25 mouse cellular contexts compared by ENCODE assay signal in the genomic region with DNA sequence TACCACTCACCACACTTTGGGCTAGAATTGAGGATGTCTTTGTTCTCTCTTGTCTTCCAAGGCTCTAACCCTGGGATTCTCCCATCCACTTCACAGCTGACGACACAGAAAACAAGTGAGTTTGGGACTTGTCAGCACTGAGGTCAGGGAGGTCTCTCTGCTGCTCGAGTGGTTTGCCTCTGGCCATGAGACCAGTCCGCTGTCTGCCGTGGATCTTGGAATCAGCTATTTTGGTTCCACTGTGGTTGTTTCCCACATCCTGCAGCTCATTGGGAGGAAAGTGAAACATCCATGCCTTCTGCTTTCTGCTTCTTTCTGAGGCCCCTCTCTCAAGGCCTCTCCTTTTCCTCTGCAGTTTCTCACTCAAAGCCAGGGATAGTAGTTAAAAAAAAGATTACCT. TPM values are rescaled to one million over a fixed set of nuclear protein-coding genes. Genes with fewer than 3 reads are reported as not detected.
DNase-seq lines count a peak whose midpoint lies in the region; ATAC-seq and TF ChIP-seq lines count a peak whose summit lies in the region.
"Had no signal": no experiment of that assay in that cellular context is flagged by ENCODE, and none has a peak within 500 bp of the region (broad histone marks: within the 10 kb centered on the region; RNA-seq: fewer than 3 reads in every experiment).

No protein-coding gene starts in this region.

- TF ChIP-seq CTCF in kidney, adult 2 months (conservative IDR thresholded peaks at IDR 0.05; ENCODE audit: insufficient read depth, insufficient read length, low read depth, low read length) = no peak

- no peak overlapping the region for H3K4me3 ChIP-seq in kidney, adult 2 months (ENCODE audit: insufficient read depth, low read depth, low read length)
- H3K4me3 ChIP-seq: embryonic facial prominence, embryonic 12.5 days; forebrain, embryonic 15.5 days; heart, embryonic 13.5 days; hindbrain, embryonic 15.5 days had no signal

- TF ChIP-seq POLR2A in kidney, adult 2 months (IDR thresholded peaks at IDR 0.05; ENCODE audit: low read depth, low read length) = no peak

- WGBS in kidney, adult 2 months = 49% methylated on average over 4 of the region's 4 CpGs

- H3K36me3 ChIP-seq in kidney, adult 2 months (ENCODE audit: control insufficient read depth, insufficient read depth, low read length) = no peaks in the 10 kb centered on the region
- H3K36me3 ChIP-seq: embryonic facial prominence, embryonic 12.5 days; forebrain, embryonic 15.5 days; G1E; heart, embryonic 13.5 days; hindbrain, embryonic 15.5 days had no signal

- peak; percentile 5 for DNase-seq in kidney, adult 2 months
- no peak for DNase-seq in kidney, adult 18-20 months
- DNase-seq in 416B (ENCODE audit: low read depth) = peak; percentile 1
- DNase-seq in Muller cell, postnatal 12 days (ENCODE audit: inconsistent ontology term) = peak; percentile 8
- no peak for DNase-seq in ovary, adult 18-20 months (ENCODE audit: low spot score)
- no peak for DNase-seq in embryo, embryonic 10.5 days (ENCODE audit: low spot score)
- DNase-seq: adrenal gland, postnatal 25 days; B cell, adult 2 months; cerebellum, adult 18-20 months; cerebellum, adult 9-11 months; cerebellum, postnatal 36 days; embryo, embryonic 11 days; gastrocnemius, postnatal 36 days; heart, postnatal 36 days had no signal

- no peaks in the 10 kb centered on the region for H3K27me3 ChIP-seq in kidney, adult 2 months (replicated peaks; ENCODE audit: control insufficient read depth, insufficient read depth, low read length)
- H3K27me3 ChIP-seq: embryonic facial prominence, embryonic 12.5 days; forebrain, embryonic 15.5 days; heart, embryonic 13.5 days; hindbrain, embryonic 15.5 days had no signal

- no peaks in the 10 kb centered on the region for H3K4me1 ChIP-seq in kidney, adult 2 months (ENCODE audit: control insufficient read depth, insufficient read depth, low read length)
- H3K4me1 ChIP-seq: embryonic facial prominence, embryonic 12.5 days; forebrain, embryonic 15.5 days; heart, embryonic 13.5 days; hindbrain, embryonic 15.5 days had no signal

- 0 out of 2 replicates have a peak, but pooled peaks have one; percentile 27 for ATAC-seq in megakaryocyte, adult 5-6 weeks (ENCODE audit: poor library complexity, severe bottlenecking)
- ATAC-seq: CD4-positive, CD25-positive, alpha-beta regulatory T cell, adult 4 months; forebrain, embryonic 15.5 days; inflammation-experienced regulatory T-cells, adult 6 months; intestine, postnatal 0 days had no signal

- H3K27ac ChIP-seq in kidney, adult 2 months (ENCODE audit: insufficient read depth, low read depth, low read length) = no peak overlapping the region
- H3K27ac ChIP-seq: embryonic facial prominence, embryonic 12.5 days; forebrain, embryonic 15.5 days; heart, embryonic 13.5 days; hindbrain, embryonic 15.5 days had no signal

RNA-seq across cellular contexts. Expression of a gene that starts 9.3 kb away (rescaled TPM):
- 0.16 and 2.3 TPM in 2 replicates for polyA plus RNA-seq in kidney, adult 2 months (2012; rRNA removed)
- 0.71 TPM in 1 of 2 replicates, not detected in the other for total RNA-seq in megakaryocyte, adult 5-6 weeks (2015)
- total RNA-seq in megakaryocyte, adult 5-6 weeks (2017) = 0.11 TPM in 1 of 2 replicates, not detected in the other
- total RNA-seq: G1E had no signal
- polyA plus RNA-seq: CD4-positive, CD25-positive, alpha-beta regulatory T cell, adult 4 months; forebrain, embryonic 11.5 days; forebrain, embryonic 15.5 days; G1E; heart, postnatal 0 days had no signal

Comparison
In these comparisons a context has a peak if more than half of its experiments do, and no peak if none do; other contexts are left out.
1. DNase-seq: peak in kidney, adult 2 months (single experiment), 416B (single experiment) and Muller cell, postnatal 12 days (single experiment); none in kidney, adult 18-20 months (single experiment), ovary, adult 18-20 months (single experiment) and embryo, embryonic 10.5 days (single experiment).